Mouse (Mus musculus) E14TG2a.4 (cell line): ENCODE measurements around the gene Serpina10.
"Not testable (repeated sequence)": the region's sequence is repeated elsewhere in the genome, so short reads cannot be mapped to it uniquely, and the experiment has no call there.

Experiments used
- CTCF ChIP-seq: conservative IDR thresholded peaks from 2 replicates; pipeline ENCODE4 v1.5.1; 2014; ENCODE audit warnings: low read length
- NANOG ChIP-seq: IDR thresholded peaks from 2 replicates; pipeline ENCODE4 v1.6.1; 2014; ENCODE audit warnings: borderline replicate concordance, low read length, mixed read lengths
- POU5F1 ChIP-seq: IDR thresholded peaks from 2 replicates; pipeline ENCODE4 v1.6.1; 2014; ENCODE audit warnings: low read length, borderline replicate concordance

- TF ChIP-seq CTCF, NANOG, POU5F1: not testable (repeated sequence)
Observed at GRCm38 (mm10) chr12:103679853-103680252, 48.6 kb upstream of the Serpina10 start.
